Mouse (Mus musculus) olfactory bulb, adult 2 months (tissue): ENCODE measurements around the gene Ncoa4.

Experiments
- CTCF ChIP-seq: fragments of 200-500 bp; IDR thresholded peaks from 2 replicates; pipeline ENCODE4 v1.5.1; 2012; ENCODE audit warnings: low read depth, mild to moderate bottlenecking, low read length, moderate library complexity; ENCODE audit not compliant: insufficient read depth
- POLR2A ChIP-seq: fragments of 200-500 bp; IDR thresholded peaks from 2 replicates; pipeline ENCODE4 v1.6.1; 2012; ENCODE audit warnings: mild to moderate bottlenecking, low read depth, low read length, moderate library complexity; ENCODE audit not compliant: insufficient read depth

DNA sequence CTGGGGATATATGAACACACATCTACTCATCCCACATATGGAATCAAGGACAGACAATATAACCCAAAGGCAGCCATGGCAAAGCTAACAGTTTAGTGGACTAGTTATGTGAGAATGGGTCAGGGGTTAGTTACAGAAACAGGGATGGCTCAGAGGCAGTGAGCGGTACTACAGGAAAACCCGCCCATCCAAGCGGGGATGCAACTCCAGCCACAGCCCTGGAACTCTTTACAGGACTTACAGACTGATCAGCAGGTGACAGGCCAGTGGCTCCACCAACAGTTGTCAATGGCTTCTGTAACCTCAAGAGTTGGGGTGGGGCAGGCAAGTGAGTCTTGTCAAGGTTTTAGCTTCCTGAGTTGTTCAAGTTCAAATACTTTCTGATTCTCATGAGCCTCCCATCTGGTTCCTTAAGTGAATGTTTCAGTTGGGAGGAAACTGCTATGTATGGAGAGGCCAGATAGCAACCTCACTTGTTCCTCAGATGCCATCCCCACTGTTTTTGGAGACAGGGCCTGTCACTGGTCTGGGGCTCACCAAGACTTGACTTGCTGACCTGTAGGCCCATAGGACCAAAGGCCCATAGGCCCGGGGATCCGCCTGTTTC, 19.2 kb upstream of the Ncoa4 start:
- no peak for TF ChIP-seq CTCF
- no peak for TF ChIP-seq POLR2A
